Comparison of ENCODE assay signal across 16 mouse cellular contexts in the genomic region with DNA sequence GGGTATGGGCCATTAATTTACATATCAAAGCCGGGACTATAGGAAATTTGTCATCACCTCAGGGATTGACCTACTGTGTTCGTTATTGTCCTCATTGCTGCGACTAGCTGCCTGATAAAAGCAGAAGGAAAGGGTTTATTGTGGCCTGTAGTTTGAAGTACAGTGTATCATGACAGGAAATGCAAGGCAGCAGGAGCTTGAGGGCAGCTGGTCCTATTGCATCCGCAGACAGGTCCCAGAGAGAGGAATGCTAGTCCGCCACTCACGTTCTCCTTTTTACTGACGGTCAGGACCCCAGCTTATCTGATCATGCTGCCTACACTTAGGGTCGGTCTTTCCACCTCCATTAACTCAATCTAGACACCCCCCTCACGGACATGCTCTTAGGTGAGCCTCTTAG. TPM values are rescaled to one million over a fixed set of nuclear protein-coding genes. Genes with fewer than 3 reads are reported as not detected.
DNase-seq lines count a peak whose midpoint lies in the region; ATAC-seq and TF ChIP-seq lines count a peak whose summit lies in the region.
"Had no signal": no experiment of that assay in that cellular context is flagged by ENCODE, and none has a peak within 500 bp of the region (broad histone marks: within the 10 kb centered on the region; RNA-seq: fewer than 3 reads in every experiment).

No protein-coding gene starts in this region.

- no peak overlapping the region for H3K4me3 ChIP-seq in heart, adult 2 months
- H3K4me3 ChIP-seq in lung, embryonic 14.5 days (ENCODE audit: low read depth, low read length) = no peak overlapping the region
- H3K4me3 ChIP-seq in liver, embryonic 12.5 days = no peak overlapping the region
- H3K4me3 ChIP-seq in stomach, embryonic 15.5 days (replicated peaks) = no peak overlapping the region
- no peak overlapping the region for H3K4me3 ChIP-seq in forebrain, embryonic 11.5 days (ENCODE audit: low read depth, low read length)
- H3K4me3 ChIP-seq: forebrain, embryonic 13.5 days; limb, embryonic 13.5 days had no signal

- WGBS in heart, adult 2 months = 62% methylated on average over 9 of the region's 9 CpGs
- 51% methylated on average over 9 of the region's 9 CpGs for WGBS in lung, embryonic 14.5 days
- 41% methylated on average over 9 of the region's 9 CpGs for WGBS in liver, embryonic 12.5 days (ENCODE audit: insufficient replicate concordance)
- WGBS in stomach, embryonic 15.5 days = 65% methylated on average over 9 of the region's 9 CpGs
- WGBS in forebrain, embryonic 11.5 days = 76% methylated on average over 9 of the region's 9 CpGs

- H3K36me3 ChIP-seq in heart, adult 2 months (ENCODE audit: control insufficient read depth, insufficient read depth, low read length) = peaks cover 2% of the 10 kb centered on the region
- no peaks in the 10 kb centered on the region for H3K36me3 ChIP-seq in lung, embryonic 14.5 days (ENCODE audit: insufficient read depth)
- no peaks in the 10 kb centered on the region for H3K36me3 ChIP-seq in liver, embryonic 12.5 days
- no peaks in the 10 kb centered on the region for H3K36me3 ChIP-seq in stomach, embryonic 15.5 days
- no peaks in the 10 kb centered on the region for H3K36me3 ChIP-seq in forebrain, embryonic 11.5 days (ENCODE audit: control insufficient read depth, insufficient read depth, low read length)
- H3K36me3 ChIP-seq: limb, embryonic 13.5 days had no signal

- no peak for TF ChIP-seq POLR2A in heart, adult 2 months (IDR thresholded peaks at IDR 0.05; ENCODE audit: insufficient read depth, low read depth, low read length)

- no peak for DNase-seq in heart, adult 2 months
- DNase-seq in heart, postnatal 36 days = no peak
- no peak for DNase-seq in lung, embryonic 14.5 days
- DNase-seq in lung, postnatal 10 days = no peak
- no peak for DNase-seq in left cerebral cortex, postnatal 36 days (ENCODE audit: low spot score in 2 of 2)
- no peak for DNase-seq in forebrain, embryonic 11.5 days (ENCODE audit: low spot score)
- DNase-seq: cerebellum, postnatal 36 days; thymus, postnatal 36 days had no signal

- peak overlapping the region; percentile 50; the same call in 1 of the 2 replicates for H3K4me2 ChIP-seq in lung, embryonic 14.5 days
- peak overlapping the region; percentile 36; the same call in 1 of the 2 replicates for H3K4me2 ChIP-seq in liver, embryonic 12.5 days
- H3K4me2 ChIP-seq in stomach, embryonic 15.5 days = 0 out of 2 replicates have a peak overlapping the region, but pooled peaks have one; percentile 43
- H3K4me2 ChIP-seq in forebrain, embryonic 11.5 days (ENCODE audit: low read depth, low read length, severe bottlenecking) = no peak overlapping the region
- H3K4me2 ChIP-seq: forebrain, embryonic 13.5 days; midbrain, embryonic 11.5 days had no signal

- H3K27ac ChIP-seq in heart, adult 2 months = peak overlapping the region; percentile 42
- H3K27ac ChIP-seq in lung, embryonic 14.5 days (ENCODE audit: low read depth) = no peak overlapping the region
- peak overlapping the region; percentile 67 for H3K27ac ChIP-seq in liver, embryonic 12.5 days
- peak overlapping the region; percentile 35; the same call in 1 of the 2 replicates for H3K27ac ChIP-seq in stomach, embryonic 15.5 days
- no peak overlapping the region for H3K27ac ChIP-seq in forebrain, embryonic 11.5 days (ENCODE audit: low read depth, low read length)
- H3K27ac ChIP-seq: forebrain, embryonic 13.5 days; limb, embryonic 13.5 days had no signal

- no peak for TF ChIP-seq CTCF in heart, adult 2 months (IDR thresholded peaks at IDR 0.05)
- TF ChIP-seq CTCF in lung, embryonic 14.5 days (IDR thresholded peaks at IDR 0.05; ENCODE audit: low read depth) = no peak

- H3K9me3 ChIP-seq in lung, embryonic 14.5 days (ENCODE audit: low read depth, low read length) = no peaks in the 10 kb centered on the region
- H3K9me3 ChIP-seq in liver, embryonic 12.5 days (replicated peaks) = no peaks in the 10 kb centered on the region
- H3K9me3 ChIP-seq in stomach, embryonic 15.5 days = no peaks in the 10 kb centered on the region
- no peaks in the 10 kb centered on the region for H3K9me3 ChIP-seq in forebrain, embryonic 11.5 days (ENCODE audit: control insufficient read depth, low read length)
- H3K9me3 ChIP-seq: forebrain, embryonic 13.5 days; limb, embryonic 13.5 days had no signal

- no peak overlapping the region for H3K9ac ChIP-seq in heart, adult 2 months (ENCODE audit: low read depth, low read length)
- H3K9ac ChIP-seq in lung, embryonic 14.5 days = no peak overlapping the region
- H3K9ac ChIP-seq in liver, embryonic 12.5 days = no peak overlapping the region
- no peak overlapping the region for H3K9ac ChIP-seq in stomach, embryonic 15.5 days
- no peak overlapping the region for H3K9ac ChIP-seq in forebrain, embryonic 11.5 days (ENCODE audit: low read length)
- H3K9ac ChIP-seq: forebrain, embryonic 13.5 days; limb, embryonic 13.5 days had no signal

- H3K79me2 ChIP-seq in heart, adult 2 months (replicated peaks; ENCODE audit: control insufficient read depth, insufficient read depth, low read length) = no peaks in the 10 kb centered on the region

- ATAC-seq in lung, embryonic 14.5 days (ENCODE audit: insufficient read depth) = no peak
- ATAC-seq in liver, embryonic 12.5 days = peak; percentile 31; the same call in 1 of the 2 replicates
- ATAC-seq in stomach, embryonic 15.5 days (ENCODE audit: insufficient read depth, low FRiP score, low read depth) = no peak
- ATAC-seq in forebrain, embryonic 11.5 days (replicated peaks; ENCODE audit: low FRiP score) = no peak
- ATAC-seq: activated CD4-positive, CD25-positive, alpha-beta regulatory T cell, adult 4 months; forebrain, embryonic 13.5 days; inflammation-experienced regulatory T-cells, adult 6 months had no signal

- intact Hi-C loops in heart, adult 2 months (cut with DNase I) = no loop called here
- intact Hi-C loops in heart, postnatal 36 days (cut with DNase I) = no loop called here
- intact Hi-C loops in left cerebral cortex, postnatal 36 days (cut with DNase I) = no loop called here

- peaks cover 11% of the 10 kb centered on the region for H3K4me1 ChIP-seq in heart, adult 2 months (ENCODE audit: control insufficient read depth, insufficient read depth, low read length)
- H3K4me1 ChIP-seq in lung, embryonic 14.5 days (ENCODE audit: insufficient read depth) = peaks cover 5% of the 10 kb centered on the region
- H3K4me1 ChIP-seq in liver, embryonic 12.5 days = peaks cover 13% of the 10 kb centered on the region
- peaks cover 19% of the 10 kb centered on the region for H3K4me1 ChIP-seq in stomach, embryonic 15.5 days
- H3K4me1 ChIP-seq in forebrain, embryonic 11.5 days (replicated peaks; ENCODE audit: control insufficient read depth, insufficient read depth, low read length) = no peaks in the 10 kb centered on the region
- H3K4me1 ChIP-seq: forebrain, embryonic 13.5 days had no signal

- TF ChIP-seq EP300 in heart, adult 2 months (IDR thresholded peaks at IDR 0.05; ENCODE audit: insufficient read depth, low read depth, low read length) = no peak

- no peaks in the 10 kb centered on the region for H3K27me3 ChIP-seq in heart, adult 2 months (ENCODE audit: control insufficient read depth, insufficient read depth, low read length)
- no peaks in the 10 kb centered on the region for H3K27me3 ChIP-seq in lung, embryonic 14.5 days (ENCODE audit: insufficient read depth, low read length)
- H3K27me3 ChIP-seq in liver, embryonic 12.5 days (replicated peaks) = no peaks in the 10 kb centered on the region
- no peaks in the 10 kb centered on the region for H3K27me3 ChIP-seq in stomach, embryonic 15.5 days (replicated peaks)
- H3K27me3 ChIP-seq in forebrain, embryonic 11.5 days (ENCODE audit: control insufficient read depth, insufficient read depth, low read length) = no peaks in the 10 kb centered on the region
- H3K27me3 ChIP-seq: CH12.LX; forebrain, embryonic 13.5 days; limb, embryonic 13.5 days had no signal

RNA-seq across cellular contexts. Expression of a gene that starts 0.7 kb away (rescaled TPM):
- 1 to 10 TPM; 5.9 to 6.7 TPM for total RNA-seq in heart, adult 2 months (2021)
- 1.4 and 3.1 TPM in 2 replicates for polyA plus RNA-seq in heart, adult 2 months (2012; rRNA removed)
- total RNA-seq in heart, postnatal 36 days (2021) = 1 to 10 TPM; 4.6 to 5.2 TPM
- 11.6 and 14.4 TPM in 2 replicates for polyA plus RNA-seq in lung, embryonic 14.5 days (2014; fragmentation: Nextera tagmentation; extraction: Ambion mirVana)
- 11.1 and 11.4 TPM in 2 replicates for polyA plus RNA-seq in liver, embryonic 12.5 days (2016; fragmentation: Nextera tagmentation; extraction: Ambion mirVana)
- polyA plus RNA-seq in stomach, embryonic 15.5 days (2015; fragmentation: Nextera tagmentation; extraction: Ambion mirVana) = 10.6 and 11.9 TPM in 2 replicates
- 1 to 10 TPM; 5.4 to 5.8 TPM for total RNA-seq in left cerebral cortex, postnatal 36 days (2021)
- polyA plus RNA-seq in forebrain, embryonic 11.5 days (2014; fragmentation: Nextera tagmentation; extraction: Ambion mirVana) = 0.92 and 1.1 TPM in 2 replicates

Comparison
In these comparisons a context has a peak if more than half of its experiments do, and no peak if none do; other contexts are left out.
1. H3K27ac ChIP-seq: peak in heart, adult 2 months (single experiment), liver, embryonic 12.5 days (single experiment) and stomach, embryonic 15.5 days (single experiment); none in lung, embryonic 14.5 days (single experiment) and forebrain, embryonic 11.5 days (single experiment).